ENCODE assay signal across 8 mouse cellular contexts in the genomic region with DNA sequence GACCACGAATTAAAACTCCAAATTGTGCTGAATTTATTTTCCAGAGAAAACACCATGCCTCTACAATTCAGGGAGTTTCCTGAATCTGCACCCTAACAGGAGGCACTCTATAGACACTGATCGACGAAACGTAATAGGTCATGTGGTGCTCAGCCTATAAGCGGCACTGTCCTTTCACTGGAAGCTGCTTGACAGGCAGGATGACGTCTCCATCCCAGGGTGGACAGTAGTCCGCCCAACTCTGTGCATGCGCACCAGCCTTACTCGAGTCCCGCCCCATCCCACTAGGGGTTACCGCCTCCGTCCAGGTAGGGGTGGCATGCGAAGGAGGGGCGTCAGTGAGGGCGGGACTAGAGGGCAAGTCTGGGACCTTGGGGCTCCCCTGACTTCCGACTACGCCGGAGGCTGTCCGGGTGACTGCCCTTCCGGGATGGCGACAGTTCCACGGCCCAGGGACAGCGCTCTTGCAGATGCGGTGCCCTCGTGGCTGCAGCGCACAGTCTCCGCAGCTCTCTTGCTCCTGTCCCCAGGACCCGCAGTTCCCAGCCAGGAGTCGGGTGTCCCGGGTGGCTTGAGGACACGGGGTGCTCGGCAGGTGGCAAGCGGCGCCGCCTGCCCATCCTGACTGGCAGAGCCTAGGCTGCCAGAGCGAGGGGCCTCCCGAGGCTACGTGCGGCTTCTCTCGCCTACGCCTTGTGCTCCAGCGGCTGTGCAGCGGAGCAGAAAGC. TPM values are rescaled to one million over a fixed set of nuclear protein-coding genes. Genes with fewer than 3 reads are reported as not detected.
DNase-seq lines count a peak whose midpoint lies in the region; ATAC-seq and TF ChIP-seq lines count a peak whose summit lies in the region.

TSS of gene Slc37a4 (plus strand) at position 169 of the 728 bp plus-strand sequence.

- H3K27ac ChIP-seq in forebrain, embryonic 16.5 days (ENCODE audit: low read length): peak within 1 kb of the TSS; percentile 80
- H3K27ac ChIP-seq in layer of hippocampus, adult 2 months: peak within 1 kb of the TSS; percentile 95
- peak within 1 kb of the TSS; percentile 75 for H3K27ac ChIP-seq in lung, embryonic 14.5 days (ENCODE audit: low read depth)
- peak within 1 kb of the TSS; percentile 76 for H3K27ac ChIP-seq in olfactory bulb, adult 2 months (ENCODE audit: insufficient read depth, low read depth, low read length)
- no peak within 1 kb of the TSS for H3K27ac ChIP-seq in thymus, adult 2 months (ENCODE audit: control insufficient read depth, insufficient read depth, low read length)

- H3K4me2 ChIP-seq in forebrain, embryonic 16.5 days (ENCODE audit: low read length): peak within 1 kb of the TSS; percentile 85
- H3K4me2 ChIP-seq in lung, embryonic 14.5 days: peak within 1 kb of the TSS; percentile 96

- peak; percentile 97 for DNase-seq in G1E (ENCODE audit: low spot score)
- DNase-seq in cerebellum, adult 18-20 months: peak; percentile 94 to 100
- peak; percentile 90 to 93 for DNase-seq in heart, postnatal 36 days
- DNase-seq in layer of hippocampus, adult 2 months (ENCODE audit: low spot score in 2 of 2): peak; percentile 82 to 93
- DNase-seq in lung, embryonic 14.5 days: peak; percentile 95
- DNase-seq in thymus, adult 2 months: peak; percentile 86

- H3K9ac ChIP-seq in forebrain, embryonic 16.5 days (replicated peaks; ENCODE audit: low read depth, low read length): peak within 1 kb of the TSS; percentile 85
- H3K9ac ChIP-seq in lung, embryonic 14.5 days: peak within 1 kb of the TSS; percentile 76

- no peaks in the 10 kb centered on the region for H3K9me3 ChIP-seq in G1E (replicated peaks)
- H3K9me3 ChIP-seq in forebrain, embryonic 16.5 days (ENCODE audit: control insufficient read depth, low read length): no peaks in the 10 kb centered on the region
- no peaks in the 10 kb centered on the region for H3K9me3 ChIP-seq in lung, embryonic 14.5 days (ENCODE audit: low read depth, low read length)

- intact Hi-C loops in heart, postnatal 36 days (cut with DNase I): no loop called here

- peaks cover 52% of the 10 kb centered on the region for H3K4me1 ChIP-seq in G1E (ENCODE audit: insufficient read depth, low read depth, low read length)
- H3K4me1 ChIP-seq in forebrain, embryonic 16.5 days (replicated peaks; ENCODE audit: control insufficient read depth, insufficient read depth, low read length): peaks cover 16% of the 10 kb centered on the region
- H3K4me1 ChIP-seq in lung, embryonic 14.5 days (ENCODE audit: insufficient read depth): no peaks in the 10 kb centered on the region
- peaks cover 22% of the 10 kb centered on the region for H3K4me1 ChIP-seq in olfactory bulb, adult 2 months (ENCODE audit: control insufficient read depth, insufficient read depth, low read length)
- H3K4me1 ChIP-seq in thymus, adult 2 months (replicated peaks; ENCODE audit: control insufficient read depth, insufficient read depth, low read length): peaks cover 14% of the 10 kb centered on the region

- H3K27me3 ChIP-seq in G1E (ENCODE audit: insufficient read depth, low read length): no peaks in the 10 kb centered on the region
- no peaks in the 10 kb centered on the region for H3K27me3 ChIP-seq in forebrain, embryonic 16.5 days (replicated peaks; ENCODE audit: control insufficient read depth, insufficient read depth, low read length)
- H3K27me3 ChIP-seq in lung, embryonic 14.5 days (ENCODE audit: insufficient read depth, low read length): 0 out of 2 replicates have a peak, but pooled peaks cover 3% of the 10 kb centered on the region
- no peaks in the 10 kb centered on the region for H3K27me3 ChIP-seq in thymus, adult 2 months (ENCODE audit: control insufficient read depth, insufficient read depth, low read length)

- H3K4me3 ChIP-seq in G1E (ENCODE audit: low read depth, low read length): peak within 1 kb of the TSS; percentile 81
- peak within 1 kb of the TSS; percentile 79 for H3K4me3 ChIP-seq in forebrain, embryonic 16.5 days (replicated peaks; ENCODE audit: low read length)
- peak within 1 kb of the TSS; percentile 69 for H3K4me3 ChIP-seq in layer of hippocampus, adult 2 months
- peak within 1 kb of the TSS; percentile 79 for H3K4me3 ChIP-seq in lung, embryonic 14.5 days (ENCODE audit: low read depth, low read length)
- H3K4me3 ChIP-seq in olfactory bulb, adult 2 months (ENCODE audit: insufficient read depth, low read depth, low read length): peak within 1 kb of the TSS; percentile 68
- peak within 1 kb of the TSS; percentile 59 for H3K4me3 ChIP-seq in thymus, adult 2 months (ENCODE audit: control insufficient read depth, insufficient read depth, low read length)

- TF ChIP-seq CTCF in G1E (IDR thresholded peaks at IDR 0.05; ENCODE audit: low read depth, low read length): no peak
- peak; percentile 35 for TF ChIP-seq CTCF in layer of hippocampus, adult 2 months (conservative IDR thresholded peaks at IDR 0.05)
- 0 out of 2 replicates have a peak, but pooled peaks have one; percentile 38 for TF ChIP-seq CTCF in lung, embryonic 14.5 days (IDR thresholded peaks at IDR 0.05; ENCODE audit: low read depth)
- no peak for TF ChIP-seq CTCF in olfactory bulb, adult 2 months (IDR thresholded peaks at IDR 0.05; ENCODE audit: insufficient read depth, low read depth, low read length)
- TF ChIP-seq CTCF in thymus, adult 2 months (IDR thresholded peaks at IDR 0.05; ENCODE audit: borderline replicate concordance, control insufficient read depth, extremely low read depth, insufficient read depth, low read length, poor library complexity): 0 out of 2 replicates have a peak, but pooled peaks have one; percentile 9

- H3K36me3 ChIP-seq in G1E (replicated peaks): peaks cover 47% of the 10 kb centered on the region
- H3K36me3 ChIP-seq in forebrain, embryonic 16.5 days (ENCODE audit: control insufficient read depth, insufficient read depth): peaks cover 3% of the 10 kb centered on the region
- peaks cover 37% of the 10 kb centered on the region for H3K36me3 ChIP-seq in lung, embryonic 14.5 days (ENCODE audit: insufficient read depth)
- peaks cover 9% of the 10 kb centered on the region for H3K36me3 ChIP-seq in thymus, adult 2 months (ENCODE audit: control insufficient read depth, insufficient read depth, low read length)

- peak; percentile 99 for ATAC-seq in G1E (ENCODE audit: extremely low read depth, insufficient number of reproducible peaks, low FRiP score, poor library complexity, severe bottlenecking)
- ATAC-seq in forebrain, embryonic 16.5 days: peak; percentile 97
- peak; percentile 99 for ATAC-seq in lung, embryonic 14.5 days (ENCODE audit: insufficient read depth)

- peak; percentile 60 for TF ChIP-seq POLR2A in olfactory bulb, adult 2 months (IDR thresholded peaks at IDR 0.05; ENCODE audit: insufficient read depth, low read depth, low read length)
- peak; percentile 78 for TF ChIP-seq POLR2A in thymus, adult 2 months (IDR thresholded peaks at IDR 0.05; ENCODE audit: control insufficient read depth, extremely low read depth, insufficient read depth, low read length, poor library complexity)

- WGBS in forebrain, embryonic 16.5 days: under 1% methylated on average over 43 of the region's 43 CpGs
- WGBS in lung, embryonic 14.5 days: under 1% methylated on average over 43 of the region's 43 CpGs
- WGBS in olfactory bulb, adult 2 months: under 1% methylated on average over 43 of the region's 43 CpGs
- under 1% methylated on average over 43 of the region's 43 CpGs for WGBS in thymus, adult 2 months

RNA-seq across cellular contexts. Expression of gene Slc37a4, which starts in this region (rescaled TPM):
- total RNA-seq in G1E (2014; fragmentation: Nextera tagmentation) (10.0 and 16.0 TPM in 2 replicates), G1E (2017) (24.4 and 31.7 TPM in 2 replicates)
- 10.4 and 11.8 TPM in 2 replicates for polyA plus RNA-seq in G1E (2012)
- 38.4 and 41.6 TPM in 2 replicates for polyA plus RNA-seq in forebrain, embryonic 16.5 days (2015; fragmentation: Nextera tagmentation; extraction: Ambion mirVana)
- 10 to 100 TPM; 21.5 to 24.0 TPM for total RNA-seq in heart, postnatal 36 days (2021)
- total RNA-seq in layer of hippocampus, adult 2 months (2021): 10 to 100 TPM; 29.5 to 30.2 TPM
- polyA plus RNA-seq in lung, embryonic 14.5 days (2014; fragmentation: Nextera tagmentation; extraction: Ambion mirVana): 15.5 and 15.8 TPM in 2 replicates
- not detected in 2 replicates for polyA plus RNA-seq in olfactory bulb, adult 2 months (2012; ENCODE audit: insufficient read depth, insufficient read length, low replicate concordance, missing spikeins)
- polyA plus RNA-seq in thymus, adult 2 months (2012; rRNA removed): 22.4 and 32.9 TPM in 2 replicates

Comparison
In these comparisons a context has a peak if more than half of its experiments do, and no peak if none do; other contexts are left out.
1. RNA of gene Slc37a4 (polyA plus RNA-seq): 38.4 to 41.6 TPM in forebrain, embryonic 16.5 days, 22.4 to 32.9 TPM in thymus, adult 2 months, 15.5 to 15.8 TPM in lung, embryonic 14.5 days and 10.4 to 11.8 TPM in G1E; not detected in olfactory bulb, adult 2 months; every median in the first group is over 10 times any median in the second.
2. CTCF ChIP-seq: peak in layer of hippocampus, adult 2 months (single experiment), lung, embryonic 14.5 days (single experiment) and thymus, adult 2 months (single experiment); none in G1E (single experiment) and olfactory bulb, adult 2 months (single experiment).
3. Peak in every context shown above with its lines, with median percentiles within 50 percentile points of each other: ATAC-seq, DNase-seq and H3K4me3 ChIP-seq.